Mouse (Mus musculus) stomach, postnatal 0 days (tissue): ENCODE measurements around the gene Farp1. TPM values are rescaled to one million over a fixed set of nuclear protein-coding genes. Genes with fewer than 3 reads are reported as not detected.

Source experiments
- ATAC-seq: fragments of 200-750 bp; cut with Nextera tagmentation; 2 replicates; pipeline ENCODE4 v1.8.0; 2017; ENCODE audit not compliant: low FRiP score, low TSS enrichment
- DNase-seq: peaks from one replicate; pipeline ENCODE4 v3.0.0-alpha.2; 2016; ENCODE audit warnings: low spot score
- H3K27ac ChIP-seq: fragments of 300-500 bp; sonication (generic); replicated peaks from 2 replicates; pipeline ENCODE4 v1.5.1; 2014; ENCODE audit warnings: mild to moderate bottlenecking, control low read depth
- H3K27me3 ChIP-seq: fragments of 300-500 bp; sonication (generic); 2 replicates; pipeline ENCODE4 v1.6.1; 2014; ENCODE audit warnings: low read length; ENCODE audit not compliant: control insufficient read depth, insufficient read depth
- H3K36me3 ChIP-seq: fragments of 300-500 bp; sonication (generic); 2 replicates; pipeline ENCODE4 v1.6.1; 2014; ENCODE audit warnings: low read length, mixed read lengths; ENCODE audit not compliant: control insufficient read depth, insufficient read depth
- H3K4me1 ChIP-seq: fragments of 300-500 bp; sonication (generic); replicated peaks from 2 replicates; pipeline ENCODE4 v1.6.1; 2014; ENCODE audit warnings: antibody characterized with exemption; ENCODE audit not compliant: control insufficient read depth, insufficient read depth
- H3K4me2 ChIP-seq: fragments of 300-500 bp; sonication (generic); replicated peaks from 2 replicates; pipeline ENCODE4 v1.6.1; 2014; ENCODE audit warnings: low read depth, mild to moderate bottlenecking, control low read depth, moderate library complexity
- H3K4me3 ChIP-seq: fragments of 300-500 bp; sonication (generic); 2 replicates; pipeline ENCODE4 v1.5.1; 2014; ENCODE audit warnings: low read depth, low read length, control low read depth
- H3K9ac ChIP-seq: fragments of 300-500 bp; sonication (generic); 2 replicates; pipeline ENCODE4 v1.6.1; 2014; ENCODE audit warnings: mild to moderate bottlenecking, low read length, control low read depth, mixed read lengths
- H3K9me3 ChIP-seq: fragments of 300-500 bp; sonication (generic); 2 replicates; pipeline ENCODE4 v1.6.1; 2016; ENCODE audit warnings: low read length; ENCODE audit not compliant: control insufficient read depth
- CTCF ChIP-seq: IDR thresholded peaks from 2 replicates; pipeline ENCODE4 v1.5.1; 2016; ENCODE audit warnings: antibody characterized with exemption, low read depth, mild to moderate bottlenecking, moderate library complexity
- EP300 ChIP-seq: optimal IDR thresholded peaks from 2 replicates; pipeline ENCODE3; 2016; ENCODE audit warnings: antibody characterized with exemption
- WGBS: fragments of 180-500 bp; shearing (Covaris S2); extraction: QIAGEN DNeasy Blood & Tissue Kit; methylation state at CpG from one replicate; pipeline ENCODE4 v1.1.7; 2014; 5-methylcytosine and 5-hydroxymethylcytosine counted together
- polyA plus RNA-seq: library from polyadenylated mRNA; unstranded; fragments of >200 nt; fragmentation: Nextera tagmentation; extraction: Ambion mirVana; gene quantifications from 2 replicates; pipeline ENCODE4 v1.2.1, GENCODE M21; 2015

The Farp1 gene
- polyA plus RNA-seq, 1 experiment from 2014 or later: 4.6 TPM

GRCm38 (mm10) chr14:121294484-121294883 is 259.5 kb downstream of the Farp1 start:
- WGBS: 70% methylated on average over 12 of the region's 12 CpGs

DNA sequence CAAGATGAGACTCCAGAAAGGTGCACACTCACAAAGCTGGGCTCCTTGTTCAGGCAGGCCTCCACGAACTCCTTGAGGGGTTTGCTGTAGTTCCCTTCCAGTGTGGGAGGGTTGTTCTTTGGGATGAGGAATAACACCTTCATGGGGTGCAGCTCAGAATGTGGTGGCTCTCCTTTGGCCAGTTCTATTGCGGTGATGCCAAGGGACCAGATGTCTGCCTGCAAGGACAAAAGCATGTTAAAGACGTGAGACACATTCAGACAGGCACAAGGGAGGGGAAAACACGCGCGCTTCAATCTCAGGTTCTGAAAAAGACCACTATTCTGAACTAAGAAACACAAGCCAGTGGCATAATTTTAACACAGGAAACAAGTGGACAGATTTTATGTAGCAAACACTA is 262.1 kb downstream of the Farp1 start:
- no peaks in the 10 kb centered on the region; the same call in 1 of the 2 replicates for H3K4me1 ChIP-seq
- ATAC-seq (no peak), DNase-seq (no peak)
- H3K36me3 ChIP-seq: peaks cover 14% of the 10 kb centered on the region
- H3K4me3 ChIP-seq: no peak overlapping the region
- no peak for TF ChIP-seq CTCF
- no peak for TF ChIP-seq EP300
- H3K27ac ChIP-seq: no peak overlapping the region
- no peak overlapping the region for H3K4me2 ChIP-seq
- 89% methylated on average over 6 of the region's 6 CpGs for WGBS
- H3K27me3 ChIP-seq: no peaks in the 10 kb centered on the region
- H3K9me3 ChIP-seq: no peaks in the 10 kb centered on the region
- H3K9ac ChIP-seq: no peak overlapping the region

More at GRCm38 (mm10) chr14:121294484-121294883, 259.5 kb downstream of the Farp1 start:
- no peak for DNase-seq
- Histone ChIP-seq H3K4me3 (no peak overlapping the region), H3K9me3 (no peaks in the 10 kb centered on the region), H3K36me3 (peaks cover 10% of the 10 kb centered on the region), H3K9ac (no peak overlapping the region), H3K4me2 (no peak overlapping the region), H3K27me3 (no peaks in the 10 kb centered on the region), H3K27ac (no peak overlapping the region), H3K4me1 (no peaks in the 10 kb centered on the region; the same call in 1 of the 2 replicates)
- TF ChIP-seq CTCF (no peak), EP300 (no peak)
- no peak for ATAC-seq

GRCm38 (mm10) chr14:121298537-121298936 is 263.5 kb downstream of the Farp1 start:
- ATAC-seq: peak; percentile 59
- H3K4me1 ChIP-seq: no peaks in the 10 kb centered on the region; the same call in 1 of the 2 replicates

DNA sequence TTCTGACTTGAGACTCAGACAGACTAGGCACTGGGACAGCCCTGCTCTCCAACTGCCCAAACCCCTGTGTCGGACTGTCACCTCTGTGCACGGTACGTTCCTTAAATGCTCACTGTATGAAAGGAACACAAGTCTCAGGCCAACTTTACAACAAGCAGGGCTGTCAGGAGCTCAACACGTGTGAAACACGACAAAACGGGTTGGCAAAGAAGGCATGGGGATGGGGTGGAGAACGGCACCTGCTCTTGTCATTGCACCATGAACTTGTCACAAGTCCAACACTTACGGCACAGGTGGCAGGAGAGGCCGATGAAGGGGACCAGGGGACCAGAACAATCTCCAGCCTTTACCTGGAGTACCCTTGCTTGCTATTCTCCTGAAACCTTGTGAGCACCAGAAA is 264.1 kb downstream of the Farp1 start:
- 55% methylated on average over 9 of the region's 9 CpGs for WGBS
- DNase-seq: no peak
- H3K4me1 ChIP-seq: no peaks in the 10 kb centered on the region; the same call in none of the 2 replicates
- peaks cover 10% of the 10 kb centered on the region for H3K36me3 ChIP-seq
- H3K9me3 ChIP-seq: no peaks in the 10 kb centered on the region
- no peak for ATAC-seq
- no peak overlapping the region for H3K4me3 ChIP-seq
- TF ChIP-seq CTCF: no peak
- TF ChIP-seq EP300: no peak
- H3K27ac ChIP-seq: no peak overlapping the region
- H3K9ac ChIP-seq: no peak overlapping the region
- no peaks in the 10 kb centered on the region for H3K27me3 ChIP-seq
- H3K4me2 ChIP-seq: no peak overlapping the region

More at GRCm38 (mm10) chr14:121298537-121298936, 263.5 kb downstream of the Farp1 start:
- Histone ChIP-seq H3K9me3 (no peaks in the 10 kb centered on the region), H3K9ac (no peak overlapping the region), H3K36me3 (peaks cover 14% of the 10 kb centered on the region), H3K4me3 (no peak overlapping the region), H3K27ac (no peak overlapping the region), H3K27me3 (no peaks in the 10 kb centered on the region), H3K4me2 (no peak overlapping the region)
- WGBS: 61% methylated on average over 5 of the region's 5 CpGs
- no peak for TF ChIP-seq EP300
- TF ChIP-seq CTCF: no peak
- DNase-seq: peak; percentile 61

- no peak overlapping the region for H3K9ac ChIP-seq
- no peaks in the 10 kb centered on the region; the same call in none of the 2 replicates for H3K4me1 ChIP-seq
- WGBS: 46% methylated on average over 7 of the region's 7 CpGs
- H3K4me3 ChIP-seq: no peak overlapping the region
- TF ChIP-seq CTCF (no peak), EP300 (no peak)
- ATAC-seq: no peak
- H3K4me2 ChIP-seq: no peak overlapping the region
- no peaks in the 10 kb centered on the region for H3K27me3 ChIP-seq
- peaks cover 9% of the 10 kb centered on the region; the same call in 1 of the 2 replicates for H3K36me3 ChIP-seq
- DNase-seq: no peak
- no peaks in the 10 kb centered on the region for H3K9me3 ChIP-seq
- no peak overlapping the region for H3K27ac ChIP-seq
Observed at GRCm38 (mm10) chr14:121304523-121304922, 269.5 kb downstream of the Farp1 start.

DNA sequence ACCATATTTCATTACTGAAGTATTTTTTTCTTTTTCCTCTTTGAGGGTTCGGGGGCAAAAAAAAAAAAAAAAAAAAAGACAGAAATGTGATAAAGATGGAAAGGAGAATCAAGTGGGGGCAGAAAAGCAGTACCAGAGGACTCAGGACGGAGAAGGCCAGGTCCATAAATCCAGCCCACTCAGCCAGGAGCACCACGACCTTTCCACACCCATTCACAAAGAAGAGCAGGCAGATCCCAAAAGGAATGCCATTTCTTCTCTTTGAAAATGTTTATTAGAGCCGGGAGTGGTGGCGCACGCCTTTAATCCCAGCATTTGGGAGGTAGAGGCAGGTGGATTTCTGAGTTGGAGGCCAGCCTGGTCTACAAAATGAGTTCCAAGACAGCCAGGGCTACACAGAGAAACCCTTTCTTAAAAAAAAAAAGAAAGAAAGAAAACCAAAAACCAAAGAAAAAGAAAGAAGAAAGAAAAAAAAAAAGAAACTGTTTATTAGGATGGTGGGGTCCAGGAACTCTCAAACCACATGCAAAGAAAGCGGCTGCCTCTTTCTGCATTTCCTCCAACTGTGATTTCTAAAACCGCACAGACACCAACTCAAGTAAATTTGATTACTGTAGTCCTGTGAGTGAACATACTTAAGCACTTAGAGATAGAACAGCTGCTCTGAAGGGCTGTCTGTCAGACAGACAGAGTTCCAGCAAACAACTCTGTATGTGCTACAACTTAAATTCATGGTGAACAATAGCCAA is 270.5 kb downstream of the Farp1 start:
- H3K4me2 ChIP-seq: no peak overlapping the region
- H3K9ac ChIP-seq: no peak overlapping the region
- no peaks in the 10 kb centered on the region for H3K27me3 ChIP-seq
- H3K36me3 ChIP-seq: peaks cover 9% of the 10 kb centered on the region; the same call in 1 of the 2 replicates
- H3K9me3 ChIP-seq: no peaks in the 10 kb centered on the region
- no peak overlapping the region for H3K4me3 ChIP-seq
- 56% methylated on average over 8 of the region's 8 CpGs for WGBS
- TF ChIP-seq CTCF: no peak
- no peak for TF ChIP-seq EP300
- ATAC-seq: no peak
- DNase-seq: no peak
- H3K4me1 ChIP-seq: no peaks in the 10 kb centered on the region; the same call in none of the 2 replicates
- H3K27ac ChIP-seq: no peak overlapping the region
